Mouse (Mus musculus) bone marrow macrophage, adult 2 months (primary cell): ENCODE data around the gene 4931422A03Rik.

Experiments used
- CTCF ChIP-seq: IDR thresholded peaks from 2 replicates; pipeline ENCODE4 v1.5.1; 2012; ENCODE audit warnings: low read depth, mild to moderate bottlenecking, low read length, moderate library complexity
- POLR2A ChIP-seq: IDR thresholded peaks from 2 replicates; pipeline ENCODE4 v1.6.1; 2012; ENCODE audit warnings: mild to moderate bottlenecking, low read depth, low read length, borderline replicate concordance

GRCm38 (mm10) chr2:104060996-104061395, 32.8 kb upstream of the 4931422A03Rik start:
- TF ChIP-seq CTCF (no peak), POLR2A (no peak)
